Mouse (Mus musculus): ENCODE results near the gene Zmiz1.

DNA sequence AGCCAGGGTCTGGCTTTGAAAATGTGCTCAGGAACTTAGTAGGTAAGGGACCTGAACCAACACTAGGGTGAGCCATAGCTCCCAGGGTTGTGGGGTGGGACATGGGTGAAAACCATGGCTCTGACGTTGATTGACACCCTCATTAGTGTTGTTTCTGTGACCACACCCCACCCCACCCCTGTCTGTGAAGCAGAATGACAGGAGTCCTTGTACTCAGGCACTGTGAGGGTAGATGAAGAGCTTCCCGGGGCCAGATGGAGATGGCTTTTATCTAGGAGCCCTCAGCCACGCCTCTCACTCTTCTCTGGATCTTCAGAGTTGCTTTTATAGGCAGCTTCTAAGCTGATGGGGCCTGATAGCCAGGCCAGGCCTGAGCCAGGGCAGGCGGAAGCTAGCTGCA lies 63.4 kb downstream of the Zmiz1 start:
- TF ChIP-seq CTCF (IDR thresholded peaks at IDR 0.05) (peak; percentile 33), EP300 (IDR thresholded peaks at IDR 0.05) (no peak)
